Mouse (Mus musculus) Patski (cell line): ENCODE data around the gene Pkd2l1. TPM values are rescaled to one million over a fixed set of nuclear protein-coding genes. Genes with fewer than 3 reads are reported as not detected.
"Not testable (repeated sequence)": the region's sequence is repeated elsewhere in the genome, so short reads cannot be mapped to it uniquely, and the experiment has no call there.

Experiments used
- ATAC-seq: fragments of 100-300 bp; one replicate; pipeline ENCODE4 v1.8.0; 2021
- CTCF ChIA-PET: fragments of 350-600 bp; sonication (Branson Sonifier 250); formaldehyde crosslinking; loops from one replicate; lab custom pipeline; 2022; ENCODE audit warnings: inconsistent platforms; lab: Charles Lee
- POLR2A ChIA-PET: fragments of 350-600 bp; sonication (Branson Sonifier 250); formaldehyde crosslinking; loops from one replicate; lab custom pipeline; 2022; ENCODE audit warnings: antibody characterized with exemption, inconsistent platforms; lab: Charles Lee
- DNase-seq: peaks from one replicate; pipeline ENCODE4 v3.0.0-alpha.2; 2011; ENCODE audit warnings: low read depth, low spot score
- H3K27me3 ChIP-seq: fragments of 371-371 bp; one replicate; pipeline ENCODE4 v1.5.1; 2021
- CTCF ChIP-seq: fragments of 100-300 bp; IDR thresholded peaks from one replicate; pipeline ENCODE4 v1.5.1; 2021
- in situ Hi-C: fragments of 300-500 bp; cut with MboI; formaldehyde crosslinking; loops from 3 replicates; pipeline ENCODE4 v1.11.1; 2018; ENCODE audit warnings: low pct_unique_long_range_greater_than_20kb, mixed read lengths
- polyA plus RNA-seq: library from polyadenylated mRNA; unstranded; gene quantifications from one replicate; pipeline ENCODE4 v1.2.3, GENCODE M21; 2021

Pkd2l1 gene
- polyA plus RNA-seq, 1 experiment from 2014 or later: 0.03 TPM

DNA sequence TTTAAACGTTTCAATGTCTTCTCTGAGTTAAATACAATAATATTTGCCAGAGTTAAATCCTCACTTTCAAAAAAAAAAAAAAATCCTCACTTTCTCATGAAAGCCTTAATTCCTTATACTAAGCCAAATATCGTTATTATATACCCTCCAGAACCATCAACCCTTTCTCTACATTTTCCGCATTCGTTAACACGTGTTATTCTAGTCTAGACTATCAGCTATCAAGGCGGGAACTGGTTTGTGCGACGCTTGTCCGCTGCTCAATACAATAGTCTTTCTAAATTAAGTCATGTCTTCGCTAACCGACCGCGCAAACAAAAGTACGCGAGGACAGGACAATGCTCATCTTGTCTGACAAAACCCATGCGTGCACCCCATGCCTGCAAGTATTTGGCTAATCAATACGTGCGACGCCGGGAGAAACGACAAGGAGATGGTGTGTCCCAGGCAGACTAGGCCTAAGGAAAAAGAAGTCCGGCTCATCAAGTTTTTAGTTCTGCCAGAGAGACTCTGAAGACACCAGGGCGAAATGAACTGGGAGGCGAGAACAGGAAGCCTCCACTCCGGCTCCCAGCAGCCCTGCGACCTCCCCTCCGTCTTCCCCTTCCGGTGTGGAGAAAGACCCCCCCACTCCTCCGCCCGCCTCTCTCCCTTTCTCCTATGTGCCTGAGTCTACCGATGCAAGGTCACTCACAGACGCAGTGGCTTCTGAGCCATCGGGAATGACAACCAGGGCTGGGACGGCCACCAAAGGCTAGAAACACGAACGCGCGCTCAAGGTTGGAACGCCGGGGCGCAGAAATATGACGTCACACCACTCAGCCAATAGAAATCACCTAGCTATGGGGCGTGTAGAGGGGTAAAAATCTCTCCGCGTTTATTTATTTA, 56.9 kb downstream of the Pkd2l1 start, which contains the start of gene Cwf19l1:
Gene Cwf19l1 (minus strand): TSS at position 805 of the 888 bp plus-strand sequence.
- ChIA-PET CTCF (no interaction called here), POLR2A (no interaction called here)
- in situ Hi-C loops: no loop called here
- DNase-seq (peak; percentile 69), ATAC-seq (peak; percentile 62)
- no peak for TF ChIP-seq CTCF
- no peaks in the 10 kb centered on the region for H3K27me3 ChIP-seq

DNA sequence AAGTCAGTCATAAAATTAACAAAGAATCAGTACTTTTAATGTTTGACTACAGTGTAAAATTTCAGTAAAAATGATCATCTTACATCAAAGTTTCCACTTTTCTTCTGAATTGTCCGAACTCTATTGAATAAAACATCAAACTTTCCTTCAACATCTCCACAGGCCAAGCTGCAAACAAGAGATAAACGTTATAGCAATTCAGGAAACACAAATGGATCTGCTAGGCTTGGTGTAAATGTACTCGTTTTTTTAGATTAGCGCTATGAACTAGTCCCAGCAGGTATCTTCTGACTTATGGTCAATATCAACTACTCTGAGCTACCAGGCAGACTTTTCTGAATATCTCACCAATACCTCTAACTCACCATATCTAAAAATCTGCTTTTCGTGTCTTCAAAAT, 59.3 kb downstream of the Pkd2l1 start:
- POLR2A ChIA-PET: interaction anchor here (0.6 kb wide), 1 partner anchor 13 kb away, joined by 3 read pairs; no protein-coding TSS in a partner anchor
- TF ChIP-seq CTCF: no peak
- CTCF ChIA-PET: no interaction called here
- DNase-seq (no peak), ATAC-seq (no peak)
- H3K27me3 ChIP-seq: no peaks in the 10 kb centered on the region
- in situ Hi-C loops: no loop called here

DNA sequence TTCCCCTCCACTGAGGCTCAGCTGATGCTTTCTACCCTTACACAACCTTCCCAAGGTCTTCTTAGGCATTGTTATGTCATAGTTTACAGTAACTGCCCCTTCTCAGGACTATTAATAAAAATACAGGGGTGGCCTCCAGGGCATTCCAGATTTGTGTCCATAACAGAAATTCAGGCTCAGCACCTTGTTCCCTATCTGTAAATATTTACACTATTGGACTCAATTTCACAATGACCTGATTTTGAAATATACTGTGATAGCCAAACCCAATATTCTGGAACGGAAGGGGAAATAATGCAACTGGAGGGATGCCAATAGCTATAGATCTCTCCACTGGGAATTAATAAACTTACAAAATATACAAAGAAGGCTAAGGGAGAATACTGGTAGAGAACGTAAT, 63.7 kb downstream of the Pkd2l1 start:
- ATAC-seq: no peak
- H3K27me3 ChIP-seq: no peaks in the 10 kb centered on the region
- no peak for DNase-seq
- no peak for TF ChIP-seq CTCF
- in situ Hi-C loops: no loop called here
- POLR2A ChIA-PET: no interaction called here
- CTCF ChIA-PET: no interaction called here

DNA sequence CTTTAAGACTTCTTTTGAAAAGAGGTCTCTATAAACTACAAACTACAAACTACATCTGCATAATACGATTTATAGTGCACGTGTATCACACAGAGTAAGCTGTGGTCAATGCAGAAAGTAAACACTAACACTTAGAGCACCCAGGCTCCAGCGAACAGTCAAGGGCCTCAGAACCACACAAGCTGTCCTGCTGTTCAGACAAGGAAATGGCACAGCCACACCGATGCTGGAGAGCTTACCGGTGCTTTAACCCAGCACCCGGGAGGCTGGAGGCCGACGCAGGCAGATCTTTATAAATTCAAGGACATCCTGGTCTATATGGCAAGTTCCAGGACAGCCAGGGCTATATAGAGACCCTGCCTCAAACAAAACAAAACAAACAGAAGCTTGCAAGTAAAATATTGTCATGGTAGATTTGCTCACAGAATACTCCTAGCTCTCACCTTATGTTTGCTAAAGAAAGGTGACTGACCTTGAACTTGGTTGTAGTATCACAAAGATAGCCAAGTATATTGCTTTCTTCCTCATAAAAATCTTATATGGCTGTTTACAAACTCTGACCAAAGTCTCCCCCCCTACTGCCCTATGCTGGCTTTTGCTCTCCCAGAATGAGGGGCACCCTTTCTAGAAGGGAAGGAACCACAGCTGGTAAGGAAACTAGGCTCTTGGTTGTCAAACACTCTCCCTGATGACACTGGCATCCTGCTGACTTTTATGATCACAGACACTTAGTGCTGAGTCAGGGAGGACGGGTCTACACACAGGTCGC, 64.3 kb downstream of the Pkd2l1 start:
- ChIA-PET CTCF (interaction anchor here (1.0 to 1.3 kb wide), 2 partner anchors 9 to 16 kb away, joined by 3 to 4 read pairs; no protein-coding TSS in a partner anchor), POLR2A (no interaction called here)
- no peak for ATAC-seq
- no peak for DNase-seq
- in situ Hi-C loops: no loop called here
- no peaks in the 10 kb centered on the region for H3K27me3 ChIP-seq
- no peak for TF ChIP-seq CTCF

DNA sequence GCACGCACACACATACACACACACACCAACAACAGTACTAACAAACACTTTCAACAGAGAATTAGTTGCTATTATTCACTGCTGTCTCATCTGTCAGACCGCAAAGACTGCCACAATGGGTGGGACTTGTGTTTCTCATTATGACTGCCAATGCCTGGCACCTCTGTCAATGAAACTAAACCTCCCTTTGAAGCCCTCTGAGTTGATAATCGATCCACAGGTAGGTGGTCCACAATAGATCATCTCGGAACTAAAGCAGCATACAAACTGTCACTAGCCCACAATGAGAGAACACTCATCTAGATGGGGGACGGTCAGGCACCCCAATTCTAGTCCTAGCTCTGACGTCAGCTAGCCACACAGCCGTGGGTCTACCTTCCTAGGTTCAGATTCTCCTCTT, 71.1 kb downstream of the Pkd2l1 start:
- CTCF ChIA-PET: no interaction called here
- POLR2A ChIA-PET: interaction anchor here (1.0 kb wide), 1 partner anchor 8 kb away, joined by 3 read pairs; no protein-coding TSS in a partner anchor

DNA sequence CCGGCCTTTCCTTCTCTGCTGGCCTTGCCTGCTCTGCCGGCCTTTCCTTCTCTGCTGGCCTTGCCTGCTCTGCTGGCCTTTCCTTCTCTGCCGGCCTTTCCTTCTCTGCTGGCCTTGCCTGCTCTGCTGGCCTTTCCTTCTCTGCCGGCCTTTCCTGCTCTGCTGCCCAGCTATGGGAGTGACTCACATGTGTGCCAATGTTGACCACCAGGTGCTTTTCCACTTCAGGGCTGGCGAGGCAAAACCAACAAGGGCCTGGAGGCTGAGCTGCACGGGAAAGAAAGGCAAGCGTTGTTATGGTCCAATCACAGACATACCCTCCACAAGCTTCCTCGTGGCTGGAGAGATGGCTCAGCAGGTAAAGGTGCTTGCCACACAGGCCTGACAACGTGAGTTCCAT, 71.6 kb downstream of the Pkd2l1 start:
- CTCF ChIA-PET, H3K27me3 ChIP-seq, DNase-seq, in situ Hi-C loops, ATAC-seq, POLR2A ChIA-PET: not testable (repeated sequence)

More for the DNA sequence above, 71.1 kb downstream of the Pkd2l1 start:
- DNase-seq (no peak), ATAC-seq (no peak)
- in situ Hi-C loops: no loop called here
- no peak for TF ChIP-seq CTCF
- no peaks in the 10 kb centered on the region for H3K27me3 ChIP-seq

DNA sequence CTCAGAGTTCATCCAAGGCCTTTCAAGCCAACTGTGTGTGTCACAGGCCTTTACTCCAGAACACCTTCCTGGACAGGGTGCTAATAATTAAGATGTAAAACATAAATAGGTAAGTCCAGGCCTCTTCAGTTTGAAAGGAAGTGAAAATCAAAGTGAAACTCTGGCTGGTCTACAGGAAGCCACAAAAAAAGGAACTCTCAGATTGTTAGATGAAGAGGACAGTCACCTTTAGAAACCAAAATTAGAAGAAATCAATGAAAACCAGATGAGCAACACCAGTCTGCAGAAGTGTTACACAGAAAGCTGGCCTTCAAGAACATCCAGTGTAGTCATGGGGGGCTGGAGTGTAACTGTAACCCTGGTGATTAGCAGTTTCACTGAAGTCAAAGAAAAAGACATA, 74.4 kb downstream of the Pkd2l1 start:
- DNase-seq: no peak
- ChIA-PET POLR2A (no interaction called here), CTCF (no interaction called here)
- no peaks in the 10 kb centered on the region for H3K27me3 ChIP-seq
- TF ChIP-seq CTCF: no peak
- ATAC-seq: no peak
- in situ Hi-C loops: no loop called here

DNA sequence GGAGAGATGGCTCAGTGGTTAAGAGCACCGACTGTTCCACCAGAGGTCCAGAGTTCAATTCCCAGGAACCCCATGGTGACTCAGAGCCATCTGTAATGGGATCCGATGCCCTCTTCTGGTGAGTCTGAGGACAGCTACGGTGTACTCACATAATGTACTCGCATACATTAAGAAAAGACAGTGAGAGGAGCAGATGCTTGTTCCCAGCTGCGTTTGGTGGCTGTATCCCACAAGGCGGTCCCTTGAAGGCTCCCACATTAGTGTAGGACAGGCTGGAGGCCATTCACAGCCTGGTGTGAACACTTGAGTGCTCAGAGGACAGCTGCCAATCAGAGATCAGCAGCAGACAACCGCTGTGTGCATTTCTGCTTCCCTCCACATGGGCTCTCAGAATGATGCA, 80.5 kb downstream of the Pkd2l1 start:
- ChIA-PET CTCF (interaction anchor here (1.2 to 1.5 kb wide), 2 partner anchors 8 to 16 kb away, joined by 3 to 4 read pairs; no protein-coding TSS in a partner anchor), POLR2A (no interaction called here)
- peak; percentile 56 for TF ChIP-seq CTCF
- in situ Hi-C loops: no loop called here
- DNase-seq (no peak), ATAC-seq (no peak)
- no peaks in the 10 kb centered on the region for H3K27me3 ChIP-seq

DNA sequence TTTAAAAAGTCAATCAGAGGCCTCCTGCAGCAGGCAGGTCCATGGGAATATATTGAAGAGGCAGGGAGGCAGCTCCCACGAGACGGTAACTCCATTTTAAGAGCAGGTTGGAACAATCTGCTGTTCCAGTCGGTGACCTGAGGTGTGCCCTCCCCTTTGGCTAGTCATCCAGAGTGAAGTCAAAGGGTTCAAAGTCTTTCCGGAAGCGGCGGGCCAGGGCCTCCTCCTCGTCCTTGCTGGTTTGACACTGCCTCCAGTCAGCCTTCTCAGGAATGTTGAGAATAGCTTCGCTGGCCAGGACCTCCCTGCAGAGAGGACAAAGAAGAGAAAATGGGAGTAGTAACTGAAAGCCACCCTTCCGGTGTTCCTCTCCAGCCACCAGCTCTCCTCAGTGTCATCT, 81.9 kb downstream of the Pkd2l1 start:
- in situ Hi-C loops: no loop called here
- H3K27me3 ChIP-seq: no peaks in the 10 kb centered on the region
- no peak for TF ChIP-seq CTCF
- no peak for DNase-seq
- no peak for ATAC-seq
- ChIA-PET POLR2A (no interaction called here), CTCF (no interaction called here)

DNA sequence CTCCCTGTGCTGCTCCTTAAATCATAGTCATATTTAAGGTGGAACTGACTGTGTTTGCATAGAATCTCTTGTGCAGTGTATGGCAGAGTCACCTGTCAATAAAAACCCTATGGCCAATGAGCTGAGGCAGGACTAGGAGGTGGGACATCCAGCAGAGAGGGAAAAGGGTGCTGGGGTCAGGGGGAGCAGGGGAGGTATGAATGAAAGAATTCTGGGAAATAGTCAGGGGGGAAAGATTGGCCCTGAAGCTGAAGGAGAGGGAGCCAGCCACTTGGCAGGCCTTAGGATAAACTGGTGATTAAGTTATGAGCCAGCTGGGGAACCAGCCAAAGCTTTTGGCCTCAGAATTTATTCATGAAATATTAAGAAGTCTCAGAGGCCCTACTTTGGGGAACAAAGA, 83.2 kb downstream of the Pkd2l1 start:
- CTCF ChIA-PET: no interaction called here
- no peak for TF ChIP-seq CTCF
- POLR2A ChIA-PET: no interaction called here
- no peaks in the 10 kb centered on the region for H3K27me3 ChIP-seq
- in situ Hi-C loops: no loop called here
- DNase-seq: no peak
- ATAC-seq: no peak
